Mouse (Mus musculus): ENCODE results near the gene Rnf126.
A peak's percentile ranks its signal among the peaks of the same experiment; 100 is the strongest.

Gene Rnf126

DNA sequence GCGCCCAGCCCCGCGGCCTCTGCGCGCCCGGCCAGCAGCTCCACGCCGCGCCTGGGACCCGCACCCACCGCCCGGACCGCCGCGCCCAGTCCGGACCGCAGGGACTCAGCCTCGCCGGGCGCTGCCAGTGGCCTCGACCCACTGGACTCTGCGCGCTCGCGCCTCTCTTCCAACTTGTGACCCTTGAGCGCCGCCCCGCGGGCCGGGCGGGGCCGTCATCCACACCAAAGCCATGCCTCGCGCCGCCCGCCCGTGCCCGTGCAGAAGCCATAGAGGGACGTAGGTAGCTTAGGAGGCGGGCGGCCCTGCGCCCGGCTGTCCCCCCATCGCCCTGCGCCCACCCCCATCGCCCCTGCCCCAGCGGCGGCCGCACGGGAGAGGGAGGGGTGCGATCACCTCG is 31.4 kb downstream of the Rnf126 start:
- DNase-seq (ENCODE audit: inconsistent age in 2 of 2, low spot score in 1 of 2): no peak

DNA sequence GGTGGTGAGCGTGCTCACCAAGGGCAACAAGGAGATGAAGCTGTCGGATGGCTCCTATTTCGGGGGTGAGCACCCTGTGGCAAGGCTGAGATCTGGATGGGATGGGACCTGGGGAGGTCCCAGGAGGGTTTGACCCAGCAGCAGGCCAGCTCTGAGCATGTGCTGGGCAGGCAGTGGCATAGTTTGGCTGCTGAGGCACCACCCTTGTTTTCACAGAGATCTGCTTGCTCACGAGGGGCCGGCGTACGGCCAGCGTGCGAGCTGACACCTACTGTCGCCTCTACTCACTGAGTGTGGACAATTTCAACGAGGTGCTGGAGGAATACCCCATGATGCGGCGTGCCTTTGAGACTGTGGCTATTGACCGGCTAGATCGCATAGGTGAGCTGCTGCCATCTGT is 32.9 kb downstream of the Rnf126 start:
- no peak for DNase-seq (ENCODE audit: inconsistent age in 2 of 2, low spot score in 1 of 2)

DNA sequence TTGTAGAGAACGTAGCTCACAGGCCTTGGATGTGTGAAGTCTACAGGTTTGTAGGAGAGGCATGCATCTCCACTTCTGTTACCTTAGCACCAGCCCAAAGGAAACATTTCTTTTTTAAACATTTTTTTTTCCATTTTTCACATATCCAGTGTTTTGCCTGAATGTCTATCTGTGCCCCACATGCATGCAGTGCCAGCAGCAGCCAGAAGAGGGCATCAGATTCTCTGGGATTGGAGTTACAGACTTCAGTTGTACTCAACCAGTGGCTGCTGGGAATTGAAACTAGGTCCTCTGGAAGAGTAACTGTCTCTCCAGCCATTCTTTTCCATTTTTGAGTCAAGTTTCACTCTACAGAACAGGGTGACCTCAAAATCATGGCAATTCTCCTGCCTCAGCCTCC is 34.3 kb downstream of the Rnf126 start:
- DNase-seq (ENCODE audit: inconsistent age in 2 of 2, low spot score in 1 of 2): peak in 1 of 2 experiments; percentile 77

GRCm38 (mm10) chr10:79729357-79729965 is 37.3 kb downstream of the Rnf126 start:
- DNase-seq (ENCODE audit: inconsistent age in 2 of 2, low spot score in 1 of 2): no peak

DNA sequence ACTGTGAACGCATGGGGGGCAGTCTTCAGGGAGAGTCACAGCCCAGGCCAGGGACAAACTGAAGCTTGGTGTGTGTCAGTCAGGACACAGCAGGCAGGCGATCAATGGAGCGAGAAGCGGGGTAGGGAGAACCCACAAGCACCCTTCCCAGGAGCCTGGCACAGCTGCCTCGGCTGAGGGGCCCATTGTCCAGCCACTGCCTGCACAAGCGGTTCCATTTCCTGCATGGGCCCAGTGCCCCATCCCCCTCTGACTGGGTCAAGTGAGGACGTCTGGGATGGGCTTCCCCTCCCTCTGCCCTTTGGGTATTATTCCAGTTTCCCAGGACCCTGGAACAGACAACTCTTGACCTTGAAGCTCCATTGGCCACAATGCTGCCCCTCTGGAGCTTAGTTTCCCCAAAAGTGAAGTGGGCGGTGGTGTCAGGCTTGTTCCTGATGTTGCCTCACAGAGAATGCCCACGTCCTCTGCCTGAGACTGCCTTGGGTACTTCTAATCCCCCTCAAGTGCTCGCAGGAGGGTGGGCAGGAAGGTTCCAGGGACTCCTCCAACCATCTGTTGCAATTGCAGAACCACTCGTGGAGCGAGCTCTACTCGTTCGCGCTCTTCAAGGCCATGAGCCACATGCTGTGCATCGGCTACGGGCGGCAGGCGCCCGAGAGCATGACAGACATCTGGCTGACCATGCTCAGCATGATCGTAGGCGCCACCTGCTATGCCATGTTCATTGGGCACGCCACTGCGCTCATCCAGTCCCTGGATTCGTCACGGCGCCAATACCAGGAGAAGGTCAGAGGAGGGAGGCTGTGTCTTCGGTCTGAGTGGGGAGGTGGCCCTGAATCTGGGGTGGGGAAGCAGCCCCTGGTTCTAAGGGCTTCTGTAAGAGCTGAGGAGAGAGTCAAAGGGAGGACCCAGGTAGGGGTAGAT is 38.2 kb downstream of the Rnf126 start:
- DNase-seq (ENCODE audit: inconsistent age in 2 of 2, low spot score in 1 of 2): no peak

DNA sequence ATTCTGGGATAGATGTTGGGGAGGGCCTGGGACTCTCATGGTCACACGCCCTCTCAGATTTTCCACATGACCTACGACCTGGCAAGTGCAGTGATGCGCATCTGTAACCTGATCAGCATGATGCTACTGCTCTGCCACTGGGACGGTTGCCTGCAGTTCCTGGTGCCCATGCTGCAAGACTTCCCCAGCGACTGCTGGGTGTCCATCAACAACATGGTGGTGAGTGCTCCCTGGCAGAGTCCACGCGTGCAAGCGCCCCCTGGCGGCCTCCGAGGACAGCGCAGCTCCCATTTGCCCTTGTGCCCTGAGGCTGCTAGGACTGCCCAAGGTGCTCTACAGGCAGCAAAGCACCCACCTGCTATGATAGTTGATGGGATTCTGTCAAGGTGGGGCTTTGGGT is 40.7 kb downstream of the Rnf126 start:
- DNase-seq (ENCODE audit: inconsistent age in 2 of 2, low spot score in 1 of 2): peak; percentile 69 to 84

DNA sequence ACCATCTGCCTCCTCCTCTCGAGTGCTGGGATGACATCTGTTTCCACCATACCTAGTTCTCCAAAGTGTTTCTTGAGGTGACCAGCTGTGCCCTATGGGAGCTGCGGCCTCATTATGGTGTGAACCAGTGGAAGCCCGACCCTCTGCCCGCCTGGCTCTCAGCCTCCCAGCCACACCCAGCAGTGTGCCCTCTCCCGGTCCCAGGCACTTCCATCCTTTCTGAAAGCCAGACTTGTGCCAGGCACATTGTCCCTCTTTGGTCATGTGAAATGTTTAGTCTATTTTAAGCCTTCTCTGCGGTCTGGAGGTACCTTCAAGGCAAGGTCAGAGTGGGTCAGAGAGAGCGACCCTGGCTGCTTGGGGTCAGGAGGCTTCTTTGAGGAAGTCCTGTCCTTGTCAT is 43.1 kb downstream of the Rnf126 start:
- DNase-seq (ENCODE audit: inconsistent age in 2 of 2, low spot score in 1 of 2): no peak

- DNase-seq (ENCODE audit: inconsistent age in 2 of 2, low spot score in 1 of 2): no peak
These were observed 43.7 kb downstream of the Rnf126 start for GRCm38 (mm10) chr10:79723047-79723446.

- DNase-seq (ENCODE audit: inconsistent age in 2 of 2, low spot score in 1 of 2): no peak
These were observed 45.7 kb downstream of the Rnf126 start for GRCm38 (mm10) chr10:79721089-79721488.

- DNase-seq (ENCODE audit: inconsistent age in 2 of 2, low spot score in 1 of 2): peak; percentile 71 to 91
These were observed 49.0 kb downstream of the Rnf126 start for GRCm38 (mm10) chr10:79717640-79718357.

DNA sequence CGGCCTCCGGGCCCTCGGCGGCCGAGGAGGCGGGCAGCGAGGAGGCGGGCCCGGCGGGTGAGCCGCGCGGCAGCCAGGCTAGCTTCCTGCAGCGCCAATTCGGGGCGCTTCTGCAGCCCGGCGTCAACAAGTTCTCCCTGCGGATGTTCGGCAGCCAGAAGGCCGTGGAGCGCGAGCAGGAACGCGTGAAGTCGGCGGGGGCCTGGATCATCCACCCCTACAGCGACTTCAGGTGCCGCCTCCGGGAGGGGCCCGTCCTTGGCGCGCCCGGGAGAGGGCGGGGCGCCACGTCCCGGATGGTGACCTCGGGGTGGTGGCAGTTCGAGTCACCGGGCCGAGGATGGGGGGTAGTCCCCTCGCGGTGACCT is 49.8 kb downstream of the Rnf126 start:
- DNase-seq (ENCODE audit: inconsistent age in 2 of 2, low spot score in 1 of 2): peak in 1 of 2 experiments; percentile 79

DNA sequence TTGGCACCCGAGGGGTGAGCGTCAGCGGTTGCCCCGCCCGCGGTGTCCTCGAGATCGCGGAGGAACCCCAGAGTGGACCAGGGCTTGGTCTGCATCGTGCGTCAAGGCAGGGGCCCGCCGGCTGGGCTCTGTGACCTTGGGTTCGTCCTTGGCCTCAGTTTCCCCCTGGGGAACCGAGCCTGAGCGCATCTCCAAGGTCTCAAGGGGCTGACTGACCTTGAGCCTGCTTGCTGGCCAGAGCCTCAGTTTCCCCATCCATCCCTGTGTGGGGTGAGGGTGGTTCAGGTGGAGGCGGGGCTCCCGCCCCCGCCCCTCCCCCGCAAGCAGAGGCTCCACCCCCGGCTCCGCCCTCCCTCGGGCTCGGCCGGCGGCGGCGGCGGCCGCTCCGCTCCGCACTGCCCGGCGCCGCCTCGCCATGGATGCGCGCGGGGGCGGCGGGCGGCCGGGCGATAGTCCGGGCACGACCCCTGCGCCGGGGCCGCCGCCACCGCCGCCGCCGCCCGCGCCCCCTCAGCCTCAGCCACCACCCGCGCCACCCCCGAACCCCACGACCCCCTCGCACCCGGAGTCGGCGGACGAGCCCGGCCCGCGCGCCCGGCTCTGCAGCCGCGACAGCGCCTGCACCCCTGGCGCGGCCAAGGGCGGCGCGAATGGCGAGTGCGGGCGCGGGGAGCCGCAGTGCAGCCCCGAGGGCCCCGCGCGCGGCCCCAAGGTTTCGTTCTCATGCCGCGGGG is 50.3 kb downstream of the Rnf126 start, which contains the start of gene Hcn2:
Gene Hcn2, plus strand, starts transcription at position 381 of the 734 bp plus-strand sequence.
- peak in 1 of 2 experiments; percentile 74 for DNase-seq (ENCODE audit: inconsistent age in 2 of 2, low spot score in 1 of 2)

DNA sequence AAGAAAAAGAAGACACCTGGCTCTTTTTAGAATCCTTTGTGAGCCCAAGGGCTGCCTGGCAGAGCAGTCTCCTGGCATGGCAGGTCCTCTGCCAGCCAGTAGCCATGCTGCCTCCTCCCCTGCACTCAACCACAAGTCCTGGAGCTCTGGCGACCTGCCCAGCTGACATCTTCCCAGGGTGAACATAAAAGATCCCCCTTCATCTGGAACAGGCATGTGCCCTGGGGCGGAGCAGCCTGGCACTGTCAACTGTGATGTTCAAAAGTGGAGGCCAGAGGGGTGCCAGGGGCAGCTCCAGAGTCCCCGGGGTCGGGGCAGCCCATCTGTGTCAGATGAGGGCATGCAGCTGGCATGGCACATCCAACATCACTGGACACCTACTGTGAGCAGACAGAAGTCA is 51.8 kb downstream of the Rnf126 start:
- no peak for DNase-seq (ENCODE audit: inconsistent age in 2 of 2, low spot score in 1 of 2)

GRCm38 (mm10) chr10:79713163-79713562 is 53.6 kb downstream of the Rnf126 start:
- DNase-seq (ENCODE audit: inconsistent age in 2 of 2, low spot score in 1 of 2): no peak

- peak; percentile 75 to 92 for DNase-seq (ENCODE audit: inconsistent age in 2 of 2, low spot score in 1 of 2)
These were observed 54.1 kb downstream of the Rnf126 start for GRCm38 (mm10) chr10:79712499-79713126.

DNA sequence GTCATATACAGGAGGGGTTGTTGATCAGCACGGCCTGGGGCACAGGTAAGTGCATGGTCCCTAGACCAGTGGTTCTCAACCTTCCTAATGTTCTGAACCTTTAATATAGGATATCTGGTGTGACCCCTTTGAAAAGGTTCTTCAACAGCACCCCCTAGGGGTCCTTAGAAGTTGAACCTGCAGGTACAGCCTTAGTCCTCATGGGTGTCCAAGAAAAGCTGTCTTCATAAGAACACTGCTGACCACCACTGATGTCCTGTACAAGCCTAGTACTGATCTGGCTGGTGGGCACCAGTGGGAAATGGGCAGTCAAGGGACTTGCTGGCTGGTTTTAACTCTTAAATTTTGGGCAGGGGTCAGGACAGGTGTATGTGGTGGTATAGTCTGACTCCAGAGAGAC is 54.7 kb downstream of the Rnf126 start:
- peak in 1 of 2 experiments; percentile 63 for DNase-seq (ENCODE audit: inconsistent age in 2 of 2, low spot score in 1 of 2)

DNA sequence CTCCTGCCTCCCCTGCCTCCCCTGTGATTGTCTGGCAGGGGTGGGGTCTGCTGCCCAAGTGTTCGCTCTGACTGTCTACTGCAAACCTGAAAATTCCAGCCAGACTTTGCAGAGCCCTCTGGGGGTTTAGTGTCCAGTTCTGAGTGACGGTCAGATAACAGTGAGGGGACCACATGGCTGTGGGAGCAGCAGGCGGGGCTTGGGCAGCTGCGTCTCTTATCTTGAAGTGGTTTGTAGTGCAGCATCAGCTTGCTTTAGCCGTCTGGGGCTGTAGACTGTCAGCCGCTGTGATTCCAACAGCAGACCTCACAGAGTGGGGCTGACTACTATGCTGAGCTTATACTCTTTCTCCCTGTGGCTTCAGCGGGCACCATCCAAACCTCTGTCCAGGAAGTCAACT is 57.4 kb downstream of the Rnf126 start:
- DNase-seq (ENCODE audit: inconsistent age in 2 of 2, low spot score in 1 of 2): no peak

- peak in 1 of 2 experiments; percentile 33 for DNase-seq (ENCODE audit: inconsistent age in 2 of 2, low spot score in 1 of 2)
These were observed 58.1 kb downstream of the Rnf126 start for GRCm38 (mm10) chr10:79708668-79709067.
